Mouse (Mus musculus) CH12.LX (cell line): ENCODE data around the gene Cox7a2. TPM values are rescaled to one million over a fixed set of nuclear protein-coding genes. Genes with fewer than 3 reads are reported as not detected.

Experiments
- DNase-seq: peaks from one replicate; pipeline ENCODE4 v3.0.0-alpha.2; 2013; ENCODE audit errors: extremely low read depth
- H3K27ac ChIP-seq: 2 replicates; pipeline ENCODE4 v1.5.1; 2012; ENCODE audit warnings: low read depth, mild to moderate bottlenecking, control low read depth, moderate library complexity; ENCODE audit not compliant: insufficient read depth
- H3K27me3 ChIP-seq: replicated peaks from 2 replicates; pipeline ENCODE3; 2012; ENCODE audit warnings: inconsistent platforms
- H3K36me3 ChIP-seq, 2 experiments: replicated peaks in 1 of 2; 2 replicates each; pipeline versions ENCODE3 to v1.6.1; 2012; ENCODE audit warnings: inconsistent platforms in 1 of 2, low read length in 1 of 2, mild to moderate bottlenecking in 1 of 2, mixed read lengths in 1 of 2, moderate library complexity in 1 of 2; ENCODE audit not compliant: control insufficient read depth in 1 of 2, insufficient read depth in 1 of 2
- H3K4me1 ChIP-seq, 2 experiments: 2 replicates each; pipeline ENCODE4 v1.6.1; 2012; ENCODE audit warnings: inconsistent platforms in 1 of 2, moderate library complexity in 1 of 2; ENCODE audit not compliant: insufficient read depth in 2 of 2, control insufficient read depth in 1 of 2
- H3K4me2 ChIP-seq: 2 replicates; pipeline ENCODE4 v1.6.1; 2012; ENCODE audit warnings: low read depth, mild to moderate bottlenecking, control low read depth; ENCODE audit not compliant: poor library complexity, insufficient read depth, severe bottlenecking
- H3K4me3 ChIP-seq, 3 experiments: fragments of 150-350 bp in 1 of 3; sonication (generic) in 1 of 3; replicated peaks in 1 of 3; 2 replicates each; pipeline versions ENCODE3 to v1.5.1; 2011 to 2012; ENCODE audit warnings: low read depth in 2 of 3, low read length in 2 of 3, mild to moderate bottlenecking in 2 of 3, moderate library complexity in 2 of 3, control low read depth in 1 of 3, improper control_type of control experiment in 1 of 3, inconsistent platforms in 1 of 3, mixed read lengths in 1 of 3; ENCODE audit not compliant: poor library complexity in 1 of 3
- H3K79me2 ChIP-seq: replicated peaks from 2 replicates; pipeline ENCODE4 v1.6.1; 2012; ENCODE audit warnings: mild to moderate bottlenecking, moderate library complexity; ENCODE audit not compliant: control insufficient read depth, poor library complexity, insufficient read depth, severe bottlenecking; ENCODE audit errors: extremely low read depth
- H3K9ac ChIP-seq: 2 replicates; pipeline ENCODE4 v1.6.1; 2012; ENCODE audit warnings: low read depth, mild to moderate bottlenecking, control low read depth, moderate library complexity; ENCODE audit not compliant: insufficient read depth
- H3K9me3 ChIP-seq: replicated peaks from 2 replicates; pipeline ENCODE3; 2012; ENCODE audit warnings: low read length, inconsistent platforms, mixed read lengths
- EP300 ChIP-seq: IDR thresholded peaks from 2 replicates; pipeline ENCODE4 v1.6.1; 2011; ENCODE audit warnings: low read length, improper control_type of control experiment
- ETS1 ChIP-seq: conservative IDR thresholded peaks from 2 replicates; pipeline ENCODE4 v1.6.1; 2012; ENCODE audit warnings: low read depth, mild to moderate bottlenecking, inconsistent platforms, low read length, improper control_type of control experiment, moderate library complexity
- GABPA ChIP-seq: IDR thresholded peaks from 2 replicates; pipeline ENCODE4 v1.6.1; 2012; ENCODE audit warnings: low read depth, low read length, improper control_type of control experiment, inconsistent platforms; ENCODE audit not compliant: insufficient replicate concordance
- IRF4 ChIP-seq: IDR thresholded peaks from 2 replicates; pipeline ENCODE4 v1.6.1; 2014; ENCODE audit warnings: low read depth, mild to moderate bottlenecking, inconsistent platforms, low read length, improper control_type of control experiment
- JUN ChIP-seq: IDR thresholded peaks from 2 replicates; pipeline ENCODE4 v1.6.1; 2011; ENCODE audit warnings: low read depth, mild to moderate bottlenecking, low read length, improper control_type of control experiment, moderate library complexity; ENCODE audit not compliant: insufficient read depth
- JUND ChIP-seq: conservative IDR thresholded peaks from 2 replicates; pipeline ENCODE4 v1.6.1; 2011; ENCODE audit warnings: low read depth, low read length, improper control_type of control experiment
- MAZ ChIP-seq: IDR thresholded peaks from 2 replicates; pipeline ENCODE4 v1.6.1; 2012; ENCODE audit warnings: low read depth, mild to moderate bottlenecking, inconsistent platforms, low read length, improper control_type of control experiment, moderate library complexity
- MEF2A ChIP-seq: IDR thresholded peaks from 2 replicates; pipeline ENCODE4 v1.6.1; 2014; ENCODE audit warnings: low read depth, mild to moderate bottlenecking, inconsistent platforms, low read length, improper control_type of control experiment, borderline replicate concordance
- MYC ChIP-seq: IDR thresholded peaks from 2 replicates; pipeline ENCODE4 v1.6.1; 2011; ENCODE audit warnings: low read depth, mild to moderate bottlenecking, improper control_type of control experiment, low read length
- NELFE ChIP-seq: IDR thresholded peaks from 2 replicates; pipeline ENCODE4 v1.6.1; 2011; ENCODE audit warnings: low read depth, low read length, improper control_type of control experiment
- NRF1 ChIP-seq: IDR thresholded peaks from 2 replicates; pipeline ENCODE4 v1.6.1; 2014; ENCODE audit warnings: low read depth, mild to moderate bottlenecking, inconsistent platforms, low read length, improper control_type of control experiment, moderate library complexity
- PAX5 ChIP-seq: IDR thresholded peaks from 2 replicates; pipeline ENCODE4 v1.6.1; 2012; ENCODE audit warnings: low read length, inconsistent platforms, mixed read lengths
- POLR2A ChIP-seq: IDR thresholded peaks from 2 replicates; pipeline ENCODE4 v1.6.1; 2011; ENCODE audit warnings: low read depth, mild to moderate bottlenecking, improper control_type of control experiment, low read length
- RAD21 ChIP-seq: IDR thresholded peaks from 2 replicates; pipeline ENCODE4 v1.6.1; 2011; ENCODE audit warnings: low read depth, mild to moderate bottlenecking, low read length, improper control_type of control experiment, moderate library complexity
- RCOR1 ChIP-seq: conservative IDR thresholded peaks from 2 replicates; pipeline ENCODE4 v1.6.1; 2012; ENCODE audit warnings: low read depth, mild to moderate bottlenecking, inconsistent platforms, low read length, improper control_type of control experiment
- SIN3A ChIP-seq: IDR thresholded peaks from 2 replicates; pipeline ENCODE4 v1.6.1; 2012; ENCODE audit warnings: low read length, improper control_type of control experiment, inconsistent platforms
- SMC3 ChIP-seq: IDR thresholded peaks from 2 replicates; pipeline ENCODE4 v1.6.1; 2011; ENCODE audit warnings: low read depth, low read length, improper control_type of control experiment
- UBTF ChIP-seq: IDR thresholded peaks from 2 replicates; pipeline ENCODE4 v1.6.1; 2012; ENCODE audit warnings: low read depth, mild to moderate bottlenecking, inconsistent platforms, low read length, improper control_type of control experiment, moderate library complexity
- USF1 ChIP-seq: IDR thresholded peaks from 2 replicates; pipeline ENCODE4 v1.6.1; 2014; ENCODE audit warnings: low read depth, mild to moderate bottlenecking, inconsistent platforms, low read length, improper control_type of control experiment
- USF2 ChIP-seq: conservative IDR thresholded peaks from 2 replicates; pipeline ENCODE4 v1.6.1; 2011; ENCODE audit warnings: low read depth, low read length, improper control_type of control experiment
- ZC3H11A ChIP-seq: IDR thresholded peaks from 2 replicates; pipeline ENCODE4 v1.6.1; 2012; ENCODE audit warnings: low read depth, mild to moderate bottlenecking, inconsistent platforms, low read length, improper control_type of control experiment
- ZKSCAN1 ChIP-seq: IDR thresholded peaks from 2 replicates; pipeline ENCODE4 v1.6.1; 2012; ENCODE audit warnings: low read depth, inconsistent platforms, low read length, improper control_type of control experiment, borderline replicate concordance
- ZNF384 ChIP-seq: IDR thresholded peaks from 2 replicates; pipeline ENCODE4 v1.6.1; 2012; ENCODE audit warnings: low read depth, low read length, improper control_type of control experiment, inconsistent platforms
- dilution Hi-C: fragments of 300-500 bp; cut with MboI; formaldehyde crosslinking; loops from 2 replicates; pipeline ENCODE4 v1.14.3; 2020; ENCODE audit warnings: low sequenced_read_pairs; ENCODE audit not compliant: extremely low pct_unique_long_range_greater_than_20kb, extremely low pct_ligation_motif_present
- in situ Hi-C: fragments of 300-500 bp; cut with MboI; formaldehyde crosslinking; loops from 3 replicates; pipeline ENCODE4 v1.14.3; 2019; ENCODE audit warnings: low sequenced_read_pairs, low pct_ligation_motif_present, low pct_unique_long_range_greater_than_20kb, mixed read lengths
- polyA plus RNA-seq: library from polyadenylated mRNA; unstranded; fragments of >175 nt; gene quantifications from 2 replicates; pipeline ENCODE4 v1.2.1, GENCODE M21; 2012; ENCODE audit warnings: low read depth; ENCODE audit not compliant: insufficient read length
- total RNA-seq, 2 experiments: library from RNA; depleted of rRNA; stranded (reverse); fragments of 300-350 nt in 1 of 2; fragments of >200 nt in 1 of 2; gene quantifications; 2 replicates each; pipeline ENCODE4 v1.2.3; 2012 to 2014

Gene Cox7a2
- total and polyA plus RNA-seq, 3 experiments, result 307 to 597 (median 393) TPM

DNA sequence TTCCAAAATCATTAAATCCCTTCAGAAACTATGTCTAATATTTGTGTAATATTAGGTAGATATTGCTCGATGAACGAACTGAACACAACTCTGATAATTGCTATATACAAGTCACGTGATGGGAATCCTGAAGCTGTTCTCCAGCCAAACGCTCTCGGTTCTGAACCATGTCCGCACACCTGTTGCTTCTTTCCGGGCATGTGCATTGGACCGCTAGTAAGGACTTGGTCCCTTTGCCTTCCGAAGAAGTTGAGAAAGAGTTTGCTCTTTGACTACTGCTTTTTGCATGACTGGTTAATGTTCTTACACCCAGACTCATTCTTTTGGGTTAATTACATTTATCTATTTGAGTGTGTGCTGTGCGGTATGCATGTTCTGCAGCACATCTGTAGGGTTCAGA lies 45.7 kb upstream of the Cox7a2 start:
- peaks cover 2 to 9% of the 10 kb centered on the region in 2 experiments for H3K4me1 ChIP-seq
- H3K27me3 ChIP-seq, result no peaks in the 10 kb centered on the region
- no peak overlapping the region for H3K27ac ChIP-seq
- no peaks in the 10 kb centered on the region for H3K79me2 ChIP-seq
- in situ Hi-C loops (loop anchor here (10.0 kb wide), 1 partner anchor 199 kb away; no protein-coding TSS in a partner anchor), dilution Hi-C loops (no loop called here)
- no peak for DNase-seq
- H3K4me3 ChIP-seq, result no peak overlapping the region
- no peaks in the 10 kb centered on the region for H3K9me3 ChIP-seq
- H3K36me3 ChIP-seq, result no peaks in the 10 kb centered on the region
- H3K9ac ChIP-seq, result no peak overlapping the region
- TF ChIP-seq UBTF (no peak), USF2 (no peak), IRF4 (no peak), ETS1 (no peak), PAX5 (no peak), JUN (no peak), MAZ (no peak), MYC (no peak), POLR2A (no peak), GABPA (no peak), SIN3A (no peak)
- no peak overlapping the region for H3K4me2 ChIP-seq

DNA sequence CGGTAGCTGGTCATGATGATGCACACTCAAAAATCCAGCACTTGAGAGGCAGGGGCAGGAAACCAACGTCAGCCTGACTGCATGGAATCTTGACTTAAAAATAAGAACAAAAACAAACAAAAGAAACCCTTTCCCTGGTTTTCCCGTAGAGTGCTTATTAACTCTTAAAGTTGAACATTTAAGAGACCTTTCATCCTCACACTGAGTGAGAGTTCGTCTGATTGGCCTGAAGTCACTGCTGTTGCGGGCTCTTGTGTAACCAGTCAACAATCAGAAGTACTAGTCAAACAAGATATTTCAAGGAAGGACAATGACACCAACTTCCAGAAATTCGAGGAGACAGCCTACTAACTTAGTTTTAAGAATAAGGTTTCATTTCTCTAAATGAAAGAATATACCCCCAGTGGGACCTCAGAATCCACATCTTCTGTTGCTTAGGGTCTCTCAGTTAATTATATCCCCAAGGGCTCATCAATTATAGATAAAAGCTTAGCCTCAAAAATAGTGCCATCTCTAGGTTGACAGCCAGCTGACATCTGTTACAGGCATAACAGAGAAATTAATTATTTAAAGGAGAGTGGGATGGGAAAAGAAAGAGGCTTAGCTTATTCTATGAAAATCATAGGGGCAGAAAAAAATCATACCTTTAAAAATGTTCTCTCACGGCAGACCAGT lies 36.9 kb upstream of the Cox7a2 start:
- Histone ChIP-seq H3K9me3 (no peaks in the 10 kb centered on the region), H3K4me3 (no peak overlapping the region), H3K36me3 (no peaks in the 10 kb centered on the region), H3K9ac (no peak overlapping the region), H3K4me1 (peaks cover 0 to 12% of the 10 kb centered on the region in 2 experiments; a peak in 2 of 4 replicates), H3K27ac (no peak overlapping the region), H3K27me3 (no peaks in the 10 kb centered on the region), H3K4me2 (no peak overlapping the region), H3K79me2 (peaks cover 10% of the 10 kb centered on the region)
- no peak for TF ChIP-seq RCOR1
- no peak for TF ChIP-seq ZNF384
- TF ChIP-seq SMC3, result no peak
- TF ChIP-seq NELFE, result no peak
- no peak for TF ChIP-seq EP300
- no peak for TF ChIP-seq USF2
- TF ChIP-seq JUND, result no peak
- no peak for TF ChIP-seq JUN
- TF ChIP-seq NRF1, result no peak
- TF ChIP-seq USF1, result no peak
- no peak for TF ChIP-seq ZKSCAN1
- TF ChIP-seq POLR2A, result no peak
- TF ChIP-seq MEF2A, result no peak
- TF ChIP-seq ZC3H11A, result no peak
- no peak for TF ChIP-seq RAD21
- no peak for TF ChIP-seq IRF4
- no peak for DNase-seq
- in situ Hi-C loops, result no loop called here
- dilution Hi-C loops, result no loop called here
